Mouse (Mus musculus) testis, adult 2 months (tissue): ENCODE data around the gene Lipc.

Experiments used
- CTCF ChIP-seq: fragments of 200-500 bp; IDR thresholded peaks from 2 replicates; pipeline ENCODE4 v1.5.1; 2012; ENCODE audit warnings: low read depth, mild to moderate bottlenecking, inconsistent platforms, low read length, moderate library complexity; ENCODE audit not compliant: control insufficient read depth, insufficient read depth, insufficient replicate concordance
- POLR2A ChIP-seq: fragments of 200-500 bp; IDR thresholded peaks from 2 replicates; pipeline ENCODE4 v1.6.1; 2012; ENCODE audit warnings: low read depth, mild to moderate bottlenecking, inconsistent platforms, low read length, moderate library complexity; ENCODE audit not compliant: control insufficient read depth

- TF ChIP-seq POLR2A (no peak), CTCF (no peak)
Observed at GRCm38 (mm10) chr9:70794643-70795438, 157.2 kb downstream of the Lipc start.
